Mouse (Mus musculus) layer of hippocampus, adult 18-20 months (tissue): ENCODE measurements around the gene Gdf10. TPM values are rescaled to one million over a fixed set of nuclear protein-coding genes. Genes with fewer than 3 reads are reported as not detected.

Source experiments
- DNase-seq, 2 experiments: peaks; one replicate each; pipeline ENCODE4 v3.0.0; 2022; ENCODE audit warnings: low spot score in 2 of 2
- long read RNA-seq: library from polyadenylated mRNA; stranded (forward); transcript quantifications from one replicate; pipeline ENCODE4 v2.0.0, GENCODE M21; 2021
- total RNA-seq, 2 experiments: library from RNA; stranded (reverse); gene quantifications; 2 replicates each; pipeline ENCODE4 v1.2.3; 2021

Gene Gdf10
- total RNA-seq, result 1 to 10 TPM; 5.4 to 5.7 TPM
- long read RNA-seq, full-length matches to known transcripts, result 15 of 16 reads
- long read RNA-seq, partial matches to known transcripts, result 1 of 16 reads
- long read RNA-seq, other reads (novel, unspliced or antisense), result 0 of 16 reads

GRCm38 (mm10) chr14:33923168-33924070 is at the start of gene Gdf10:
Gene Gdf10 (plus strand): TSS chr14:33923587.
- DNase-seq, result peak; percentile 32 to 57

- no peak for DNase-seq
Observed at GRCm38 (mm10) chr14:33878826-33879225, 44.6 kb upstream of the Gdf10 start.

- DNase-seq, result no peak
Observed at GRCm38 (mm10) chr14:33880236-33880635, 43.2 kb upstream of the Gdf10 start.

GRCm38 (mm10) chr14:33881471-33881870 is 41.9 kb upstream of the Gdf10 start:
- no peak for DNase-seq

- DNase-seq, result no peak
Observed at GRCm38 (mm10) chr14:33883046-33883445, 40.3 kb upstream of the Gdf10 start.

- DNase-seq, result no peak
Observed at GRCm38 (mm10) chr14:33885466-33885865, 37.9 kb upstream of the Gdf10 start.

- no peak for DNase-seq
Observed at GRCm38 (mm10) chr14:33888387-33889035, 34.9 kb upstream of the Gdf10 start.

- no peak for DNase-seq
Observed at GRCm38 (mm10) chr14:33889971-33890370, 33.4 kb upstream of the Gdf10 start.

GRCm38 (mm10) chr14:33891507-33891906 is 31.9 kb upstream of the Gdf10 start:
- no peak for DNase-seq

- peak in 1 of 2 experiments; percentile 43 for DNase-seq
Observed at GRCm38 (mm10) chr14:33895777-33896176, 27.6 kb upstream of the Gdf10 start.

- DNase-seq, result peak in 1 of 2 experiments; percentile 5
Observed at GRCm38 (mm10) chr14:33896628-33897300, 26.6 kb upstream of the Gdf10 start.

- DNase-seq, result no peak
Observed at GRCm38 (mm10) chr14:33902783-33903182, 20.6 kb upstream of the Gdf10 start.

GRCm38 (mm10) chr14:33903199-33903598 is 20.2 kb upstream of the Gdf10 start:
- no peak for DNase-seq

- no peak for DNase-seq
Observed at GRCm38 (mm10) chr14:33904851-33905250, 18.5 kb upstream of the Gdf10 start.

GRCm38 (mm10) chr14:33913727-33914126 is 9.7 kb upstream of the Gdf10 start:
- DNase-seq, result peak in 1 of 2 experiments; percentile 56

- no peak for DNase-seq
Observed at GRCm38 (mm10) chr14:33914206-33914605, 9.2 kb upstream of the Gdf10 start.

GRCm38 (mm10) chr14:33920727-33921559 is 2.4 kb upstream of the Gdf10 start:
- DNase-seq, result peak; percentile 56 to 82

GRCm38 (mm10) chr14:33922771-33923167 is 618 bp upstream of the Gdf10 start:
- DNase-seq, result no peak

- DNase-seq, result no peak
Observed at GRCm38 (mm10) chr14:33931853-33932252, 8.5 kb downstream of the Gdf10 start.

- peak in 1 of 2 experiments; percentile 76 for DNase-seq
Observed at GRCm38 (mm10) chr14:33932935-33933703, 9.7 kb downstream of the Gdf10 start.
